Mouse (Mus musculus) ES-Bruce4 (cell line): ENCODE measurements around the gene Eif3k.

ENCODE experiments used
- CTCF ChIP-seq: IDR thresholded peaks from one replicate; pipeline ENCODE4 v1.8.1; 2011; ENCODE audit warnings: low read depth, low read length
- POLR2A ChIP-seq: IDR thresholded peaks from one replicate; pipeline ENCODE4 v1.8.1; 2011; ENCODE audit warnings: low read length; ENCODE audit not compliant: insufficient read depth

GRCm38 (mm10) chr7:28985207-28985606 is 3.5 kb upstream of the Eif3k start:
- no peak for TF ChIP-seq CTCF
- no peak for TF ChIP-seq POLR2A
